Mouse (Mus musculus) neural tube, embryonic 12.5 days (tissue): ENCODE measurements around the gene Ankrd53. TPM values are rescaled to one million over a fixed set of nuclear protein-coding genes. Genes with fewer than 3 reads are reported as not detected.

ENCODE experiments used
- ATAC-seq: fragments of 200-750 bp; cut with Nextera tagmentation; 2 replicates; pipeline ENCODE4 v1.8.0; 2017; ENCODE audit warnings: low read depth, mild to moderate bottlenecking, moderate TSS enrichment, moderate library complexity; ENCODE audit not compliant: low FRiP score
- H3K27ac ChIP-seq: fragments of 300-500 bp; sonication (generic); 2 replicates; pipeline ENCODE4 v1.5.1; 2016
- H3K27me3 ChIP-seq: fragments of 300-500 bp; sonication (generic); replicated peaks from 2 replicates; pipeline ENCODE4 v1.6.1; 2016; ENCODE audit warnings: mild to moderate bottlenecking
- H3K36me3 ChIP-seq: fragments of 300-500 bp; sonication (generic); 2 replicates; pipeline ENCODE4 v1.6.1; 2016; ENCODE audit warnings: mild to moderate bottlenecking
- H3K4me1 ChIP-seq: fragments of 300-500 bp; sonication (generic); 2 replicates; pipeline ENCODE4 v1.6.1; 2016
- H3K4me2 ChIP-seq: fragments of 300-500 bp; sonication (generic); replicated peaks from 2 replicates; pipeline ENCODE4 v1.6.1; 2016; ENCODE audit warnings: mild to moderate bottlenecking
- H3K4me3 ChIP-seq: fragments of 300-500 bp; sonication (generic); 2 replicates; pipeline ENCODE4 v1.5.1; 2016
- H3K9ac ChIP-seq: fragments of 300-500 bp; sonication (generic); 2 replicates; pipeline ENCODE4 v1.6.1; 2016; ENCODE audit warnings: mild to moderate bottlenecking
- H3K9me3 ChIP-seq: fragments of 300-500 bp; sonication (generic); 2 replicates; pipeline ENCODE4 v1.6.1; 2016; ENCODE audit warnings: mild to moderate bottlenecking
- WGBS: fragments of 180-500 bp; shearing (Covaris S2); methylation state at CpG from one replicate; pipeline ENCODE4 v1.1.7; 2016; 5-methylcytosine and 5-hydroxymethylcytosine counted together
- polyA plus RNA-seq: library from polyadenylated mRNA; unstranded; fragments of >200 nt; fragmentation: Nextera tagmentation; extraction: Ambion mirVana; gene quantifications from 2 replicates; pipeline ENCODE4 v1.2.1, GENCODE M21; 2016

The Ankrd53 gene
- polyA plus RNA-seq, result 0.15 and 0.22 TPM in 2 replicates

GRCm38 (mm10) chr6:83762344-83762743, at the start of gene Ankrd53:
Ankrd53 (plus strand) TSS chr6:83762644.
- H3K27me3 ChIP-seq, result peaks cover 63% of the 10 kb centered on the region
- no peaks in the 10 kb centered on the region for H3K36me3 ChIP-seq
- peak within 1 kb of the TSS; percentile 26 for H3K4me3 ChIP-seq
- peak within 1 kb of the TSS; percentile 55 for H3K4me2 ChIP-seq
- no peak within 1 kb of the TSS for H3K27ac ChIP-seq
- no peaks in the 10 kb centered on the region for H3K9me3 ChIP-seq
- no peak within 1 kb of the TSS for H3K9ac ChIP-seq
- ATAC-seq, result no peak
- WGBS, result 29% methylated on average over 6 of the region's 6 CpGs
- peaks cover 8% of the 10 kb centered on the region for H3K4me1 ChIP-seq

DNA sequence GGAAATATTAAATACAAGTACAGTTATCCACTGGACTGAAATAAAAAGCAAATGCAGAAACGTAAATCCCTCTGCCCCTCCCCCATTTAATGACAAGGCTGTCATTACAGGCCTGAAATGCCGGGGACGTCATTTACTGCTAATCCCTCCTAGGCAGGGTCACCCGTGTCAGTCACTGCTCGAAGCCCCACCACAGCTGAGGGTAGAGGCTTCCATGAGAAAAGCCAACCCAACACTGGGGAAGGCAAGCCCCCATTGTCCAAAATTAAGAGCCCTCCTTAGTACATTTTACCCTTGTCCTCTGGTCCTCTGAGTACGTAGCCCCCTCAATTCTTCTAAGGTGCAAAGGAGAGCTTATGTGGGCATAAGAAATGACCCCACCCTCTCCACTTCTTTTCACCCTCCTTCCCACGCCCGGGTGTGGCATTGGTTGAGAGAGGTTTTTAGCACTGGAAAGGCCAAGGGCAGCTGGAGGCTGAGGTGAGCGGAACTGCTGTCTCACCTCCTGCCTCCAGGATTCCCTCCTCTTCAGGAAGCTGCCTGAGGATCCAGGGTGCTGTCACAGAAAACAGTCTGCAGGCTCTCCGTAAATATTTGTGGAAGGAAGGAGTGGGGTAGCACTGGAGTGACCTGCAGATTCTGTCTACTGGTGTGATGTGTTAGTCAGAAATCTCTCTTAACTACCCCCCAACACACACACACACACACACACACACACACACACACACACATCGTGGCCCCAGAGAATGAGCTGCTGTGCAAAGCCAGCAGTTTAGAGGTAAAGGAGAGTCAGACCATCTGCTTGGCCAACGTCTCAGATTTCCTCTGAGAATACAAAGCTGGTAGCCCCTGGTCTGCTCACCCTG, 48.9 kb upstream of the Ankrd53 start:
- Histone ChIP-seq H3K9me3 (no peaks in the 10 kb centered on the region), H3K36me3 (no peaks in the 10 kb centered on the region), H3K27me3 (peaks cover 95% of the 10 kb centered on the region), H3K4me3 (no peak overlapping the region), H3K9ac (no peak overlapping the region), H3K4me1 (peaks cover 16% of the 10 kb centered on the region), H3K27ac (no peak overlapping the region), H3K4me2 (no peak overlapping the region)
- 2% methylated on average over 12 of the region's 12 CpGs for WGBS
- ATAC-seq, result no peak

- ATAC-seq, result no peak
- under 1% methylated on average over 34 of the region's 34 CpGs for WGBS
- Histone ChIP-seq H3K36me3 (no peaks in the 10 kb centered on the region), H3K9ac (no peak overlapping the region), H3K4me3 (no peak overlapping the region), H3K4me1 (peaks cover 16% of the 10 kb centered on the region), H3K9me3 (no peaks in the 10 kb centered on the region), H3K4me2 (no peak overlapping the region), H3K27me3 (peaks cover 95% of the 10 kb centered on the region), H3K27ac (no peak overlapping the region)
Measured at GRCm38 (mm10) chr6:83714221-83715123, 48.0 kb upstream of the Ankrd53 start.

DNA sequence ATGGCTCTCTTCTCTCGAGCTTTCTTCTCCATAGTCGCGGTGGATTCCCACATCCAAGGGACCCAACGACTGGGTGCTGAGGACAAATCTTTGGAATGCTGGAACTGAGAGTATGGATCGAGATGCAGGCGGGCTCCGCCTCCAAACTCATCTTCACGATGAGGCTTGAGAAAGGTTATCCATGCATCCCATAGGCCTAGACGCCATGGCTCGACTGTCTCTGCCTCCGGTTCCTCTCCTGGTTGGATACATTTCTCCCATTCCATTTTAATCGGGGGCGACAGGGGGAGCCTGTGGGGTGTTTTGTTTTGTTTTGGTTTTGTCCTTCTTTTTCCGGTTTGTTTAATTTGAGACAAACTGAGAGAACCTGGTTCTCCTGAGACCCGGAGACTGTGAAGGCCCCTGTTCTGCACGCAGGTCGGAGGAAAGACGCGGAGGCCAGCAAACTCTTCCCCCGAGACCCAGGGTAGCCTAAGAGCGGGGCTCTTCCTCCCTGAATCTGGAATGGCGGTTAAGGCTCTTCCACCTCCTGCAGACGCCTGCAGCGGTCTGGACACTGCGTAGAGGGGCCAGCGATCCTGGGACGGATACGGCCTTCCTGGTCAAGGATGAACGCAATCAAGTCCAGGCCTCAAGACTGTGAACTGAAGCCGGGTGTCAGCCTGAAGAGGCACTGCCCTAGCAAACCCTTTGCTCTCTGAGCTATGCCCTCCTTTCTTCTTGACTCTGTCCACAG, 46.8 kb upstream of the Ankrd53 start:
- Histone ChIP-seq H3K27me3 (peaks cover 95% of the 10 kb centered on the region), H3K27ac (no peak overlapping the region), H3K4me2 (no peak overlapping the region), H3K36me3 (no peaks in the 10 kb centered on the region), H3K9ac (no peak overlapping the region), H3K9me3 (no peaks in the 10 kb centered on the region), H3K4me1 (peaks cover 14% of the 10 kb centered on the region), H3K4me3 (no peak overlapping the region)
- under 1% methylated on average over 30 of the region's 30 CpGs for WGBS
- ATAC-seq, result no peak

- H3K4me3 ChIP-seq, result no peak overlapping the region
- no peak overlapping the region for H3K4me2 ChIP-seq
Measured at GRCm38 (mm10) chr6:83717026-83717425, 45.4 kb upstream of the Ankrd53 start.

DNA sequence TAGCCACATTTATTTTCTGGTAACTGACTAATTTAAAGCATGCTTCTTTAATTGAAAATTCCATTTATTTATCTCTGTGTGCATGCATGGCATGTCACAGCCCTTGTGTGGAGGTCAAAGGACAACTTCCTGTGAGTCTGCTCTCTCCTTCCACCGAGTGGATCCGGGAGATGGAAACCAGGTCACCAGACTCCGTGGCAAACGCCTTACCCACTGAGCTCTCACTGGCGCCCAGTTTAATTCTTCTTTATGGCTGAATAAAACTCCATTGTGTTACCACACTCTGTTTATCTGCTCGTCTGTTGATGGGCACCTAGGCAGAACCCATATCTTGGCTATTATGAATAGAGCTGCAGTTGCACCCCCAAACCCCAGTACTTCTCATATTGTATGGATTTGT, 39.9 kb upstream of the Ankrd53 start:
- Histone ChIP-seq H3K27ac (no peak overlapping the region), H3K4me1 (no peaks in the 10 kb centered on the region), H3K9ac (no peak overlapping the region), H3K36me3 (no peaks in the 10 kb centered on the region), H3K27me3 (peaks cover 62% of the 10 kb centered on the region), H3K4me3 (no peak overlapping the region), H3K4me2 (no peak overlapping the region), H3K9me3 (no peaks in the 10 kb centered on the region)
- no peak for ATAC-seq
- 23% methylated on average over 6 of the region's 6 CpGs for WGBS

More at GRCm38 (mm10) chr6:83717026-83717425, 45.4 kb upstream of the Ankrd53 start:
- peaks cover 95% of the 10 kb centered on the region for H3K27me3 ChIP-seq
- WGBS, result 1% methylated on average over 8 of the region's 8 CpGs
- H3K4me1 ChIP-seq, result peaks cover under 1% of the 10 kb centered on the region; the same call in 1 of the 2 replicates
- H3K27ac ChIP-seq, result no peak overlapping the region
- ATAC-seq, result no peak
- no peaks in the 10 kb centered on the region for H3K36me3 ChIP-seq
- H3K9me3 ChIP-seq, result no peaks in the 10 kb centered on the region
- no peak overlapping the region for H3K9ac ChIP-seq

GRCm38 (mm10) chr6:83727178-83727577, 35.3 kb upstream of the Ankrd53 start:
- H3K27me3 ChIP-seq, result peaks cover 23% of the 10 kb centered on the region

DNA sequence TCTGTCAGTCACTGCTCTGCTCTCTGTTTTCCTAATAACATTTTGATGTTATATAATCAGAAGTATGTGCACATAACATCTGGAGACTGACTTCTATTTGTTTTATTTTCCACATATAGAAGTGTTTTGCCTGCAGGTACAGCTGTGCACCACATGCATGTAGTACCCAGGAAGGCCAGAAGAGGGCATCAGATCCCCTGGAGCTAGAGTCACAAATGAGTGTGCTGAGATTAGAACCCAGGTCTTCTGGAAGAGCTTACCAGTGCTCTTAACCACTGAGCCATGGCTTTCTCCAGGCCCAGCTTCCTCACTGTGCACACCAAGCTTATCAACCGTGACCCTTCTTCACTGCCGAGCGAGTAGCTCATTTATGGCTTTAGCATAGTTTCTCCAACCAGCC, 34.0 kb upstream of the Ankrd53 start:
- Histone ChIP-seq H3K36me3 (no peaks in the 10 kb centered on the region), H3K4me3 (no peak overlapping the region), H3K9me3 (0 out of 2 replicates have a peak, but pooled peaks cover 3% of the 10 kb centered on the region), H3K27me3 (peaks cover 14% of the 10 kb centered on the region), H3K27ac (no peak overlapping the region), H3K4me2 (no peak overlapping the region), H3K4me1 (no peaks in the 10 kb centered on the region), H3K9ac (no peak overlapping the region)
- WGBS, result 93% methylated on average over 3 of the region's 3 CpGs
- ATAC-seq, result no peak

More at GRCm38 (mm10) chr6:83727178-83727577, 35.3 kb upstream of the Ankrd53 start:
- H3K4me1 ChIP-seq, result no peaks in the 10 kb centered on the region
- no peak overlapping the region for H3K4me2 ChIP-seq
- no peaks in the 10 kb centered on the region for H3K36me3 ChIP-seq
- ATAC-seq, result no peak
- 0 out of 2 replicates have a peak, but pooled peaks cover 3% of the 10 kb centered on the region for H3K9me3 ChIP-seq
- H3K9ac ChIP-seq, result no peak overlapping the region
- H3K27ac ChIP-seq, result no peak overlapping the region
- 42% methylated on average over 4 of the region's 4 CpGs for WGBS
- no peak overlapping the region for H3K4me3 ChIP-seq

DNA sequence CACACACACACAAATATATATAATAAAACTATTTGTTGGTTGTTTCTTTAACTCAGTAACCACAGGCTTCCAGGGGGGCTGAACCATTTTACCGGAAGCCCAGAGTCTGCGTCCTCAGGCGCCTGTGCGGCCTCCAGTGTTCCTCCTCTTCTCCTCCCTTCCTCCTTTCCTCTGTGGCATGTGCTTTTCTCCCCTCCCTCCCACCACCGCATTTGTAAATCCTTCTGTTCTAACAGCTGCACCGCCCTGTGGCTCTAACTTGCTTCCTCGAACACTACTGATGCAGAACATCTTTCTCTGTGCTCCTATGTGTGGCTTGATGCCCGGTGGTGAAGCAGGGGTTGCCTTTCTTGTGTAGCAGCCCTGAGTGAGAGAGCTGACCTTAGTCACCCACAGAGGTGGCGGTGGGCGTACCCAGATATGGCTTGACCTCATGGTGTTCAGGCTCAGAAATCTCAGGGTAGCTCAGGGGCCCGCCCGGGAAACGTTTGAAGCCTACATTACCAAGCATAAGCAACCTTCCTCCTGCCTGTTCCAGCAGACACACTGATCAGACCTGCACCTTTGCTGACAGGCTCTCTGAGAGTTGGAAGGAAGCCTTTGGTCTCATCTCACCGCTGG, 33.0 kb upstream of the Ankrd53 start:
- 68% methylated on average over 14 of the region's 14 CpGs for WGBS
- H3K27me3 ChIP-seq, result peaks cover 7% of the 10 kb centered on the region

DNA sequence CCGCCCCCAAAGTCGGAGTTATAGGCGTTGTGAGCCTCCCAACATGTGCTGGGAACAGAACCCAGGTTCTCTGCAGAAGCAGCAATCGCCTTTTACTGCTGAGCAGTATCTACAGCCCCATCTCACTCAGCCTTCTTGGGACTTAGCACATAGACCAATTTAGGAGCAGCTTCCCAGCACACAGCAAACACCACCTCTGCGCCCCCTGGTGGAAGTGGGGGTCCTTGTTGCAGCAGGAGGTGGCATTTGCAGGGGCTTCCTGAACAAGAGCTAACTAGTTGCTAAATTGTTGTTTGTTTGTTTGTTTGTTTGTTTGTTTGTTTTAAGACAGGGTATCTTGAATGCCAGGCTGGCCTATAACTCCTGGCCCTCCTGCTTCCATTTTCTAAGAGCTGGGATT, 31.3 kb upstream of the Ankrd53 start:
- Histone ChIP-seq H3K27ac (no peak overlapping the region), H3K9me3 (peaks cover 11% of the 10 kb centered on the region), H3K36me3 (no peaks in the 10 kb centered on the region), H3K9ac (no peak overlapping the region), H3K4me1 (no peaks in the 10 kb centered on the region), H3K4me2 (no peak overlapping the region), H3K4me3 (no peak overlapping the region), H3K27me3 (peaks cover 10% of the 10 kb centered on the region)
- ATAC-seq, result no peak
- WGBS, result 26% methylated on average over 5 of the region's 5 CpGs

More for the DNA sequence above, 33.0 kb upstream of the Ankrd53 start:
- H3K36me3 ChIP-seq, result no peaks in the 10 kb centered on the region
- ATAC-seq, result no peak
- no peaks in the 10 kb centered on the region for H3K4me1 ChIP-seq
- no peak overlapping the region for H3K4me2 ChIP-seq
- H3K27ac ChIP-seq, result no peak overlapping the region
- no peak overlapping the region for H3K9ac ChIP-seq
- peaks cover 9% of the 10 kb centered on the region for H3K9me3 ChIP-seq
- H3K4me3 ChIP-seq, result no peak overlapping the region

- ATAC-seq, result no peak
- WGBS, result 29% methylated on average over 13 of the region's 13 CpGs
- Histone ChIP-seq H3K27me3 (peaks cover 4% of the 10 kb centered on the region; the same call in 1 of the 2 replicates), H3K9ac (no peak overlapping the region), H3K4me2 (no peak overlapping the region), H3K4me3 (no peak overlapping the region), H3K27ac (no peak overlapping the region), H3K4me1 (no peaks in the 10 kb centered on the region), H3K9me3 (peaks cover 8% of the 10 kb centered on the region), H3K36me3 (no peaks in the 10 kb centered on the region)
Measured at GRCm38 (mm10) chr6:83737311-83737710, 25.1 kb upstream of the Ankrd53 start.
